Mouse (Mus musculus): ENCODE measurements at regions not wholly inside any gene's neighbourhood (a gene's known extent, or its start where the extent isn't known, plus 50 kb on each side); places are given as distances from the start of the nearest gene placed in this dataset.
A peak's percentile ranks its signal among the peaks of the same experiment; 100 is the strongest.

DNA sequence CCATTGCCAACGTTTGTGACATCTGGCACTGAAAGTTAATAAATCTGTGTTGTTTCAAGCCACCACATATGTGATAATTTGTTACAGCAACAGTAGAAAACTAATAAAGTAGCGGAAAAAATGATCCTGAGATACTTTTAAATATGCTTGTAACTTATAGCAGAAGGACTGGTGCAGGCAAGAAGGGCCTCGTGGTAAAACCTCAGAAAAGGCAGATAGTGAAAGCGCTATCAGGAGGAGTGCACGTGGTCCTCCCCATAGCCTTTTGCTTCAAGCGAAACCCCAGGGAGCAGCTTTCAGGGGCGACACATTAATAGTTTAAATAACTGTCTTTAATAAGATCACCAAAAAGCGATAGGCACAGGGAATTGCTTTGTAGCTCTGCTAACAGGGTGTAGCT lies 217.9 kb upstream of the Veph1 start:
- no peak overlapping the region for H3K4me3 ChIP-seq
- H3K36me3 ChIP-seq, result no peaks in the 10 kb centered on the region
- H3K4me2 ChIP-seq (replicated peaks), result no peak overlapping the region
- no peaks in the 10 kb centered on the region for H3K27me3 ChIP-seq
- H3K27ac ChIP-seq (replicated peaks), result no peak overlapping the region
- no peak overlapping the region for H3K9ac ChIP-seq (replicated peaks)
- no peak for ATAC-seq (ENCODE audit: low FRiP score, low read depth)
- WGBS, result 88% methylated on average over 8 of the region's 8 CpGs
- H3K4me1 ChIP-seq, result no peaks in the 10 kb centered on the region
- H3K9me3 ChIP-seq, result 0 out of 2 replicates have a peak, but pooled peaks cover 5% of the 10 kb centered on the region

DNA sequence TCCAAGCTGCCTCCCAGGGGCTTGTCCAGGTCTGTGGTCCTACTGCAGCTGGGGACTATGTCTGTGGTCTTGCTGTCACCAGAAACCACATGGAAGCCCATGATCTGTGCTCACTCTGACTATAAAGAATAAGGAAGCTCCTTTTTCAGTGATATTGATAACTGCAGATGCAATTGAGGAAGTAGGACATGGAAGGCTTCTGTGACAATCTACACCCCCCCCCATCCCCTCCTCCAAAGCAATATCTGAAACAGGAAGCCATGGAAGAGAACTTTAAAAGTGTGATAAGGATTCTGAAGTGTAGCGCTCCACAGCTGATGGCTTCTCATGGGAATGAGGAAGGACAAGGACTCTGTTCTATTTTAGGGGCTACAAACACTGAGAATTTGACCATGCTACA lies 215.8 kb upstream of the Veph1 start:
- Histone ChIP-seq H3K27me3 (no peaks in the 10 kb centered on the region), H3K9ac (replicated peaks) (no peak overlapping the region), H3K4me1 (no peaks in the 10 kb centered on the region), H3K27ac (replicated peaks) (no peak overlapping the region), H3K4me3 (no peak overlapping the region), H3K9me3 (0 out of 2 replicates have a peak, but pooled peaks cover 5% of the 10 kb centered on the region), H3K4me2 (replicated peaks) (no peak overlapping the region), H3K36me3 (no peaks in the 10 kb centered on the region)
- 93% methylated on average over 1 of the region's 1 CpGs for WGBS
- ATAC-seq (ENCODE audit: low FRiP score, low read depth), result no peak

DNA sequence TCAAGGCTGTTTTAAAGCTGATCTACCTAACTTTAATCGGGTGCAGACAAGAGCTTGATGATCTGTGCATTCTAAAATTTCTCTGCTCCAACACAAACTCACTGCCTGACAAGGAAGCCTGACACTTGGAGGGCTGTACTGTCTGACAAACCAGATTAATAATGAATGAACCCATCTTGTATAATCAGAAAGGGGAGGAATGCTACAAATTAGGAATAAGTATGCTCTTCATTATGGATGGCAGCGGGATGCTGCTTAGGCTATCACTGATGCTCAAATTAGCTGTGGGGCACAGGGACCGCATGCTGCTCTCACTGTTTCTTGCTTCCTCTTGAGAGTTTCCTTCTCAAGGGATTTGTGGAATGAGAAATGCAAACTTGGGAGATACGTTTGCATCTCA lies 213.8 kb upstream of the Veph1 start:
- Histone ChIP-seq H3K27me3 (no peaks in the 10 kb centered on the region), H3K36me3 (no peaks in the 10 kb centered on the region), H3K4me2 (replicated peaks) (no peak overlapping the region), H3K27ac (replicated peaks) (no peak overlapping the region), H3K9ac (replicated peaks) (no peak overlapping the region), H3K4me3 (no peak overlapping the region), H3K4me1 (peaks cover 7% of the 10 kb centered on the region; the same call in 1 of the 2 replicates), H3K9me3 (no peaks in the 10 kb centered on the region)
- no peak for ATAC-seq (ENCODE audit: low FRiP score, low read depth)
- WGBS, result 75% methylated on average over 4 of the region's 4 CpGs

DNA sequence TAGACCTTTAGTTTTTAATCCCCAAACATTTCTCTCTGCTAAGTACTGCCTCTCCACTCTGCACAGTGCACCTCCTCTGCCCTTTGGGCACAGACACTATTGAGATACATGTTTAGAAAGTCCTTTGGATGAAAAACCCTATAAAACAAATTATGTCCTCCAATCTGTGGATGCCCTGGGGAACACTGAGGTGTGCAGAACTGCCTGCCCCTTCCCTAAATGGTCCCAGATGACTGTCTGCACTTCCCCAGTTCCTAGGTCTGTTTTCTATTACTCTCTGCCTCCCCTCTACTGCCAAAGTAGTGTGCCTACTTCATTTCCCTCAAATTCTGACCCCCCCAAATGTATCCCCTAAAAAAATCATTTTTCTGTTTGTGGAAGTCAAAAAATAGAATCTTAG lies 209.5 kb upstream of the Veph1 start:
- H3K4me1 ChIP-seq, result peaks cover 8% of the 10 kb centered on the region; the same call in 1 of the 2 replicates
- no peak overlapping the region for H3K4me3 ChIP-seq
- no peaks in the 10 kb centered on the region for H3K36me3 ChIP-seq
- no peak overlapping the region for H3K9ac ChIP-seq (replicated peaks)
- no peak for ATAC-seq (ENCODE audit: low FRiP score, low read depth)
- H3K4me2 ChIP-seq (replicated peaks), result no peak overlapping the region
- no peak overlapping the region for H3K27ac ChIP-seq (replicated peaks)
- H3K27me3 ChIP-seq, result no peaks in the 10 kb centered on the region
- no peaks in the 10 kb centered on the region for H3K9me3 ChIP-seq

DNA sequence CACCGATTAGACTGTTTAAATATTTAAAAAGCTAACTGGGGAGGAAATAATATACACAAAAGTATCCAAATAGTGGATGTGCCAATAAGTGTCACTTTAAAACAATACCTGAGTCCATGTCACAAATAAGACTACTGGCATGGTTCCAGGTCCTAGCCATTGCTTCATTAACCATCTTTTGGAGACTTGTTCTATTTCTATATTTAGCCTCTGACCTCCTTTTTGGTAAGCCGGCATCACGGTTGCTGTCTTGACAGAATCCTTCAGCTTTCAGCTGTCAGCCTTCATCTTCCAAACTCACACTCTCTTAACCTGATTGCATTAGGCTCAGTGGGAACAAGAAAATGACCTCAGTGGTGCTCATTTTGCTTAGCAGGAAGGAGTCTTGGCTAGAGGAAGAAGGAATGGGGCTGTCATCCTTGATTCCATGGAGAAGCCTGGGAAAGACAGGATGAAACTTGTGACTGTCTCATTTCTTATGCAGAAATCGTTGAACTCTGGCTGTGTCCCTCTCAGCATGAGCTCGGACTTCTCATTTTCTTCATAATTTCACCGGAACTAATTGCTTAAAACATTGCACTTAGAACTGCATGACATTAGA lies 208.9 kb upstream of the Veph1 start:
- Histone ChIP-seq H3K36me3 (no peaks in the 10 kb centered on the region), H3K9ac (replicated peaks) (no peak overlapping the region), H3K27me3 (no peaks in the 10 kb centered on the region), H3K4me3 (no peak overlapping the region), H3K9me3 (no peaks in the 10 kb centered on the region), H3K4me2 (replicated peaks) (no peak overlapping the region), H3K4me1 (peaks cover 8% of the 10 kb centered on the region; the same call in 1 of the 2 replicates), H3K27ac (replicated peaks) (no peak overlapping the region)
- 58% methylated on average over 6 of the region's 6 CpGs for WGBS
- ATAC-seq (ENCODE audit: low FRiP score, low read depth), result no peak

DNA sequence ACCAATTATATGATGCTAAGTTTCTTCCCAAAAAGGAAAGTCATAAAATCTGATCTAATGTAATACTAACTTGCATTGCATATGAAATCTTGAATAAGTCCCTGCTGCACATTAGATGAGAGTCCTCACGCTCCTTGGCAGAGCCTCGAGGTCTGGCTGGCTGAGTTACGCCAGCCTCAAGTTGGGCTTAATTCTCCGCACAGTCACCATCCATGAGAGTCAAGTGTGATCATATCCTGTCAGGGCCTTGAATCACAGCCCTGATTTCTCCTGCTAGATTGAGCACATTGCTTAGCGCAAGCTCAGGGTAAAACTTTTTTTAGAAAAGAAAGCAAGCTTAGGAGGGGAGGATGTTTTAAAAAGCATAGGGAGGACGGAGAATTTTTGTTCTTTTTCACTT lies 208.1 kb upstream of the Veph1 start:
- ATAC-seq (ENCODE audit: low FRiP score, low read depth), result no peak
- no peaks in the 10 kb centered on the region for H3K9me3 ChIP-seq
- no peaks in the 10 kb centered on the region for H3K36me3 ChIP-seq
- no peak overlapping the region for H3K27ac ChIP-seq (replicated peaks)
- WGBS, result 78% methylated on average over 6 of the region's 6 CpGs
- H3K27me3 ChIP-seq, result no peaks in the 10 kb centered on the region
- H3K4me1 ChIP-seq, result peaks cover 8% of the 10 kb centered on the region; the same call in 1 of the 2 replicates
- no peak overlapping the region for H3K4me2 ChIP-seq (replicated peaks)
- no peak overlapping the region for H3K9ac ChIP-seq (replicated peaks)
- H3K4me3 ChIP-seq, result no peak overlapping the region

DNA sequence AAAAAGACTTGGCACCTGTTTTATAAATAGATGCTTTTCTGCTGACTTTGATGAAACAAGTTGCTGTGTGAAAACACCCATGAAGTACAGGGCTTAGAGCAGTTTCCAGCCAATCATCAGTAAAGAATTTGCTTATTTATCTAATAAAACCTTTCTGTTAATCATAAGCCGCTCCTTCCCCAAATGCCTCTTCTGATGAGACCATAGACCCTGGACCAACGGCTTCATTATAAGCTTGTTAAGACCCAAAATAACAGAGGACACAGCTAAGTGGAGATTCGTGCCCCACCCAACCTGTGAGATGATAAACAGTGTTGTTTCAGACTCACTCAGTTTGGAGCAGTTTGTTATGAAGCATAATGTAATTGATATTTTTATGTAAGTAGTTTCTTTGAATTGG lies 207.0 kb upstream of the Veph1 start:
- Histone ChIP-seq H3K9me3 (no peaks in the 10 kb centered on the region), H3K4me2 (replicated peaks) (no peak overlapping the region), H3K4me1 (peaks cover 8% of the 10 kb centered on the region; the same call in 1 of the 2 replicates), H3K27me3 (no peaks in the 10 kb centered on the region), H3K27ac (replicated peaks) (no peak overlapping the region), H3K4me3 (no peak overlapping the region), H3K36me3 (no peaks in the 10 kb centered on the region), H3K9ac (replicated peaks) (no peak overlapping the region)
- ATAC-seq (ENCODE audit: low FRiP score, low read depth), result no peak
- WGBS, result 91% methylated on average over 3 of the region's 3 CpGs

DNA sequence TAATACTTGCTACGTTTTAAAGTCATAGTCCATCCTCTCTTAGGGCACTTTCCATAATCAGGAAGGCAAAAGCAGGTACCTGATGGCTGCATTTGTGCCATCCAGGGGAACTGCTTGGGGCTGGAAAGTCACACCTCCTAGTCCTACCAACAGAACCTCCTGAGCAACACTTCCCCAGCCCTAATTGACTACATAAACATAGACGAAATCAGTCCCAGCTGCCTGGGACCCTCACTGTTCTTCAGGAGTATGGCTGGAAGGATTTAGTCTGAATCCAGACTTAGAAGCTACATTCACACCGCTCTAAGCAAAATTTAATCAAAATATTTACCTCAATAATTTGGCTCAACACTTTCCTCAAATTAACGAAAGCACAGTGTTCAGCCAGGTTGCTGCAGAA lies 205.2 kb upstream of the Veph1 start:
- Histone ChIP-seq H3K9ac (replicated peaks) (no peak overlapping the region), H3K4me1 (peaks cover 8% of the 10 kb centered on the region; the same call in 1 of the 2 replicates), H3K27me3 (no peaks in the 10 kb centered on the region), H3K27ac (replicated peaks) (no peak overlapping the region), H3K36me3 (no peaks in the 10 kb centered on the region), H3K4me3 (no peak overlapping the region), H3K9me3 (no peaks in the 10 kb centered on the region), H3K4me2 (replicated peaks) (no peak overlapping the region)
- 82% methylated on average over 4 of the region's 4 CpGs for WGBS
- ATAC-seq (ENCODE audit: low FRiP score, low read depth), result no peak

DNA sequence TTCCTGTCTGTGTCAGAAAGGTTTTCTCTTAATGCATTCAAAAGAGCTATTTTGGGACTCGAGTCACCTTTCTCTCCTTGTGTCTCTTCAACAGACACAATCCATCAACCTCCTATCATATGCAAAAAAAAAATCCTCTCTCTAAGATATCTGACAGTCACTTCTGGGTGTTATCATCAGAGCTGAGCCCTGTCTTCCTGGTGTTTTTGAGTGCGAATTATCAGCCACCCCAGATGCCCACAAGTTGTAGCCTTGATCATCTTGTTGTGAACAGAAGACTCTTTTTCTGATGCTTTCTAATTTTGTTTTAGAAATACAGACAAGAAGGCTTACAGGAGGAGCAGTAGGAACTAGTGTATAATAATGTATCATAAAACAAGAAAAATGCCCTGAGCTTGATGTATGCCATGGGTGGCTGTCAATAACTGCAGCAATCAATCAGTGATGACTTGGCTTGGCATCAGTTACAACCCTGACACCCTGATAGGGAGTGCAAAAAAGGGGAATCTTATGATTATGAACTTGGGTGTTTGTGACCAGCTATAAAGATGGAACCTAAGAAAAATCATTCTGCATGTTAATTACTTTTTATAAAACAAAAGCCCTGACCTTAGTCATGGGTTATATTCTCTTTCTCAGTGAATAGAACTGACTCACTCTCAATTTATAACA lies 197.9 kb upstream of the Veph1 start:
- H3K27ac ChIP-seq (replicated peaks), result no peak overlapping the region
- H3K9me3 ChIP-seq, result no peaks in the 10 kb centered on the region
- no peaks in the 10 kb centered on the region for H3K27me3 ChIP-seq
- H3K36me3 ChIP-seq, result no peaks in the 10 kb centered on the region
- H3K9ac ChIP-seq (replicated peaks), result no peak overlapping the region
- H3K4me3 ChIP-seq, result no peak overlapping the region
- peaks cover 8% of the 10 kb centered on the region for H3K4me1 ChIP-seq
- ATAC-seq (ENCODE audit: low FRiP score, low read depth), result no peak
- no peak overlapping the region for H3K4me2 ChIP-seq (replicated peaks)
- WGBS, result 74% methylated on average over 2 of the region's 2 CpGs

DNA sequence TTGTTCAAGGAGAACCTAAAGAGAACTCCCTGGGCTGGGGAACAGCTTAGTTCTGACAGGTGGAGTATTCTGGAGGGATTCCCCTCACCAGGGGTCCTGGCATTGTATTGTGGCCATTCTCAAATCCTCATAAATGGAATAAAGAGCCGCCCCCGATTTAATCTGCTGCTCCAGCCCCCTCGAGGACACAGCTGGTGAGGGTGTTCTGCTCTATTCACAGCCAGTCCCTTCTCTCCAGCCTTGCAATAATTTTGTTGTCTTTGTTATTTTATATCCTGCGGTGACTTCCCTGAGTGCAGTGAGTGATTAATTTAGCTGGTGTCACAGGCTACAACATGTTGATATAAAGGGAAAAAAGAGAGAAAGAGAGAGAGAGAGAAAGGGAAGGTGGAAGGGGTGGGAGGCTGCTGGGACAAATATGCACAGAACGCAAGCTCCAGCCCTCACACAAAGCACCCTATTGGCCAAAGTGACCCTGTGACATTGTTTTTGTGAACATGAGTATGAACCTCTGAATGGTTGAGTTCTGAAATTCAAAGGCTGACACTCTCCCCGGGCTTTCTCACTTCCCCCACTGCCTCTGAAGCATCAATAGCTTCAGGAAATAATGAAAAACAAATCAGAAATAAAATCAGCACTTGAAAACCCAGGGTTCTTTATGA lies 194.2 kb upstream of the Veph1 start:
- ATAC-seq (ENCODE audit: low FRiP score, low read depth), result peak; percentile 79
- Histone ChIP-seq H3K4me2 (replicated peaks) (no peak overlapping the region), H3K4me3 (no peak overlapping the region), H3K36me3 (no peaks in the 10 kb centered on the region), H3K27me3 (no peaks in the 10 kb centered on the region), H3K4me1 (peaks cover 14% of the 10 kb centered on the region), H3K9me3 (no peaks in the 10 kb centered on the region), H3K9ac (replicated peaks) (no peak overlapping the region), H3K27ac (replicated peaks) (peak overlapping the region; percentile 35; the same call in 1 of the 2 replicates)
- whole genome bisulfite sequencing, result 9% methylated on average over 6 of the region's 6 CpGs

DNA sequence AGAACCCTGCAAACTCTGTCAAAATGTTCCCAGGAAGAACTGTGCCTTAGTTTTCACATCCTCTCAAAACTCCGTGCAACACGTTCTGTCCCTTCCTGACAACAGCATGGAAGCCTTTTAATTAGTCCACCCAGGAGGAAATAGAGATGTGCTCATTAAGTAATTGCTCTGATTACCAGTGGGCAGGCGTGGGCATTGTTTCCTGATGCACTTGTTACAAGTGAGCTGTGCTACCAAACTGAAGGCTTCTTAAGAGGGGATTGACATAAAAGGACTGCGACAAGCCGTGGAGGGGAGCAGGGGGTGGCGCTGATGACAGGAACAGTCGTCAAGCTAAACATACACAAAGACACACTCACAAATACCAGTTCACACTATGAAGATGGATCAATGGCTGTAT lies 192.1 kb upstream of the Veph1 start:
- H3K4me2 ChIP-seq (replicated peaks), result no peak overlapping the region
- no peak overlapping the region for H3K4me3 ChIP-seq
- ATAC-seq (ENCODE audit: low FRiP score, low read depth), result no peak
- H3K27me3 ChIP-seq, result no peaks in the 10 kb centered on the region
- H3K9ac ChIP-seq (replicated peaks), result no peak overlapping the region
- H3K36me3 ChIP-seq, result no peaks in the 10 kb centered on the region
- H3K9me3 ChIP-seq, result no peaks in the 10 kb centered on the region
- 54% methylated on average over 7 of the region's 7 CpGs for WGBS
- no peak overlapping the region for H3K27ac ChIP-seq (replicated peaks)
- peaks cover 14% of the 10 kb centered on the region for H3K4me1 ChIP-seq

DNA sequence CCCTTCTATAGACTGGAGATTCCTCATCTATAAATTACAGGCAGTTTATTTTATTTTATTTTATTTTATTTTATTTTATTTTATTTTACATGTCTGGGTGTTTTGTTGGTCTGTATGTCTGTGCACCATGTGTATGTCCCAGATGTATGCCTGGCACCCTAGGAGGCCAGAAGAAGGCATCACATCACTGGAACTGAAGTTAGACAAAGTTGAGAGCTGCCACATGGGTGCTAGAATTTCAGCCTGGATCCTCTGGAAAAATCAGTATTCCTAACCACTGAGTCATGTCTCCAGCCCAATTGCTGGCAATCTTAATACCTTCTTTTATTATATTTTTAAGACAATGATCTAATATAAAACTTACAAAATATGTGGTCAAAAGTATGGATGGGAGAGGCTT lies 190.0 kb upstream of the Veph1 start:
- no peak overlapping the region for H3K4me3 ChIP-seq
- no peak for ATAC-seq (ENCODE audit: low FRiP score, low read depth)
- H3K27me3 ChIP-seq, result no peaks in the 10 kb centered on the region
- no peak overlapping the region for H3K27ac ChIP-seq (replicated peaks)
- H3K4me1 ChIP-seq, result peaks cover 14% of the 10 kb centered on the region
- no peaks in the 10 kb centered on the region for H3K9me3 ChIP-seq
- H3K36me3 ChIP-seq, result no peaks in the 10 kb centered on the region
- H3K9ac ChIP-seq (replicated peaks), result no peak overlapping the region
- H3K4me2 ChIP-seq (replicated peaks), result no peak overlapping the region
